Mouse (Mus musculus) layer of hippocampus, adult 9-10 months (tissue): Measurements from ENCODE around the gene Pkdrej.

Source experiments
- DNase-seq: peaks from one replicate; pipeline ENCODE4 v3.0.0; 2022; ENCODE audit warnings: low spot score

Gene Pkdrej

GRCm38 (mm10) chr15:85766677-85767076 lies 54.9 kb downstream of the Pkdrej start:
- no peak for DNase-seq

- no peak for DNase-seq
Observed at GRCm38 (mm10) chr15:85765022-85765421, 56.5 kb downstream of the Pkdrej start.
